In genomic region chr4:34549981-34550747, GRCm38 (mm10) we compare ENCODE assay signal across 7 mouse cellular contexts. TPM values are rescaled to one million over a fixed set of nuclear protein-coding genes. Genes with fewer than 3 reads are reported as not detected.
DNase-seq lines count a peak whose midpoint lies in the region; ATAC-seq lines count a peak whose summit lies in the region.

No protein-coding gene starts in this region.

- H3K27me3 ChIP-seq in intestine, embryonic 16.5 days (replicated peaks; ENCODE audit: control insufficient read depth, insufficient read depth, low read length) = no peaks in the 10 kb centered on the region
- H3K27me3 ChIP-seq in midbrain, embryonic 11.5 days (ENCODE audit: control insufficient read depth, insufficient read depth, low read length) = no peaks in the 10 kb centered on the region

- peak overlapping the region; percentile 63 for H3K4me2 ChIP-seq in intestine, embryonic 16.5 days (ENCODE audit: low read depth, low read length)
- H3K4me2 ChIP-seq in midbrain, embryonic 11.5 days = peak overlapping the region; percentile 72

- H3K36me3 ChIP-seq in intestine, embryonic 16.5 days (ENCODE audit: control insufficient read depth, insufficient read depth, low read length) = no peaks in the 10 kb centered on the region
- H3K36me3 ChIP-seq in midbrain, embryonic 11.5 days (ENCODE audit: control insufficient read depth, insufficient read depth, low read length) = no peaks in the 10 kb centered on the region

- H3K4me1 ChIP-seq in intestine, embryonic 16.5 days (ENCODE audit: control insufficient read depth, insufficient read depth, low read length) = peaks cover 3% of the 10 kb centered on the region; the same call in 1 of the 2 replicates
- H3K4me1 ChIP-seq in midbrain, embryonic 11.5 days (ENCODE audit: control insufficient read depth, insufficient read depth, low read length) = peaks cover 7% of the 10 kb centered on the region; the same call in 1 of the 2 replicates

- intact Hi-C loops in left cerebral cortex, postnatal 36 days (cut with DNase I) = loop anchor here (5.0 kb wide), 1 partner anchor 1303 kb away; no protein-coding TSS in a partner anchor

- H3K9ac ChIP-seq in intestine, embryonic 16.5 days (ENCODE audit: low read depth, low read length) = peak overlapping the region; percentile 96
- peak overlapping the region; percentile 98 for H3K9ac ChIP-seq in midbrain, embryonic 11.5 days (ENCODE audit: low read length)

- no peaks in the 10 kb centered on the region for H3K9me3 ChIP-seq in intestine, embryonic 16.5 days (ENCODE audit: control insufficient read depth, low read length)
- H3K9me3 ChIP-seq in midbrain, embryonic 11.5 days (ENCODE audit: control insufficient read depth, low read length) = no peaks in the 10 kb centered on the region

- WGBS in intestine, embryonic 16.5 days = 2% methylated on average over 38 of the region's 38 CpGs
- WGBS in midbrain, embryonic 11.5 days = 3% methylated on average over 38 of the region's 38 CpGs

- H3K27ac ChIP-seq in intestine, embryonic 16.5 days (ENCODE audit: low read length) = peak overlapping the region; percentile 97
- H3K27ac ChIP-seq in midbrain, embryonic 11.5 days (ENCODE audit: low read depth, low read length) = peak overlapping the region; percentile 81

- ATAC-seq in intestine, embryonic 16.5 days = peak; percentile 93
- ATAC-seq in midbrain, embryonic 11.5 days (ENCODE audit: low FRiP score) = peak; percentile 94

- peak overlapping the region; percentile 95 for H3K4me3 ChIP-seq in intestine, embryonic 16.5 days (ENCODE audit: low read length)
- H3K4me3 ChIP-seq in midbrain, embryonic 11.5 days (ENCODE audit: low read depth, low read length) = peak overlapping the region; percentile 99

- peak; percentile 97 for DNase-seq in adrenal gland, adult 8-10 months
- DNase-seq in embryo, embryonic 9.5 days (ENCODE audit: extremely low spot score) = peak; percentile 96
- peak; percentile 92 to 94 for DNase-seq in gastrocnemius, postnatal 4 days (ENCODE audit: low spot score in 2 of 2)
- peak; percentile 98 to 99 for DNase-seq in left cerebral cortex, postnatal 36 days (ENCODE audit: low spot score in 2 of 2)
- DNase-seq in midbrain, embryonic 11.5 days (ENCODE audit: low spot score, missing footprints) = peak; percentile 100
- peak; percentile 97 for DNase-seq in skeletal muscle tissue, adult 2 months (ENCODE audit: low read depth, low spot score)

RNA-seq across cellular contexts. Expression of gene Akirin2, which starts 0.6 kb away (rescaled TPM):
- 10 to 100 TPM; 62.4 to 84.6 (median 78.6) TPM for total RNA-seq in adrenal gland, adult 8-10 months (2022)
- 10 to 100 TPM; 81.9 to 92.2 TPM for total RNA-seq in gastrocnemius, postnatal 4 days (2021)
- polyA plus RNA-seq in intestine, embryonic 16.5 days (2015; fragmentation: Nextera tagmentation; extraction: Ambion mirVana) = 9.2 and 14.0 TPM in 2 replicates
- 100 to 1,000 TPM; 105 TPM for total RNA-seq in left cerebral cortex, postnatal 36 days (2021)
- polyA plus RNA-seq in midbrain, embryonic 11.5 days (2014; fragmentation: Nextera tagmentation; extraction: Ambion mirVana) = 98.7 and 100.0 TPM in 2 replicates

Comparison
In these comparisons a context has a peak if more than half of its experiments do, and no peak if none do; other contexts are left out.
1. Peak in every context shown above with its lines: DNase-seq, ATAC-seq, H3K4me3 ChIP-seq and H3K27ac ChIP-seq.